In genomic region chr10:107494568-107494967, GRCm38 (mm10) we compare ENCODE assay signal across 10 mouse cellular contexts. TPM values are rescaled to one million over a fixed set of nuclear protein-coding genes. Genes with fewer than 3 reads are reported as not detected.
DNase-seq lines count a peak whose midpoint lies in the region; ATAC-seq and TF ChIP-seq lines count a peak whose summit lies in the region.
"Had no signal": no experiment of that assay in that cellular context is flagged by ENCODE, and none has a peak within 500 bp of the region (broad histone marks: within the 10 kb centered on the region; RNA-seq: fewer than 3 reads in every experiment).

Gene Myf6, minus strand, starts transcription at chr10:107494737.

- H3K4me2 ChIP-seq in lung, embryonic 14.5 days, result peak within 1 kb of the TSS; percentile 68
- H3K4me2 ChIP-seq in limb, embryonic 13.5 days (replicated peaks), result peak within 1 kb of the TSS; percentile 62
- H3K4me2 ChIP-seq in stomach, embryonic 16.5 days (ENCODE audit: low read depth, low read length), result peak within 1 kb of the TSS; percentile 52

- H3K4me3 ChIP-seq in lung, embryonic 14.5 days (ENCODE audit: low read depth, low read length), result peak within 1 kb of the TSS; percentile 29; the same call in 1 of the 2 replicates
- peak within 1 kb of the TSS; percentile 81 for H3K4me3 ChIP-seq in gastrocnemius, adult 2 months
- H3K4me3 ChIP-seq in limb, embryonic 13.5 days, result peak within 1 kb of the TSS; percentile 33
- no peak within 1 kb of the TSS for H3K4me3 ChIP-seq in stomach, embryonic 16.5 days (replicated peaks; ENCODE audit: low read length)
- H3K4me3 ChIP-seq in left cerebral cortex, adult 2 months, result no peak within 1 kb of the TSS

- H3K36me3 ChIP-seq in lung, embryonic 14.5 days (ENCODE audit: insufficient read depth), result no peaks in the 10 kb centered on the region
- no peaks in the 10 kb centered on the region for H3K36me3 ChIP-seq in limb, embryonic 13.5 days
- H3K36me3 ChIP-seq in stomach, embryonic 16.5 days (ENCODE audit: control insufficient read depth, insufficient read depth, low read length), result no peaks in the 10 kb centered on the region
- H3K36me3 ChIP-seq: G1E had no signal

- DNase-seq in lung, embryonic 14.5 days, result no peak
- DNase-seq in lung, postnatal 4 days, result no peak
- peak; percentile 48 for DNase-seq in gastrocnemius, adult 2 months
- DNase-seq in ovary, postnatal 10 days (ENCODE audit: low spot score), result no peak
- DNase-seq in left cerebral cortex, adult 2 months (ENCODE audit: extremely low spot score in 1 of 2, low spot score in 2 of 2), result no peak
- DNase-seq: kidney, postnatal 25 days; spleen, adult 18-20 months had no signal

- intact Hi-C loops in gastrocnemius, adult 2 months (cut with DNase I), result loop anchor here (5.0 kb wide), 1 partner anchor 73 kb away; no protein-coding TSS in a partner anchor
- intact Hi-C loops in left cerebral cortex, adult 2 months (cut with DNase I), result no loop called here

- 82% methylated on average over 6 of the region's 6 CpGs for WGBS in lung, embryonic 14.5 days
- 86% methylated on average over 6 of the region's 6 CpGs for WGBS in limb, embryonic 13.5 days
- WGBS in stomach, embryonic 16.5 days, result 86% methylated on average over 6 of the region's 6 CpGs

- H3K27me3 ChIP-seq in lung, embryonic 14.5 days (ENCODE audit: insufficient read depth, low read length), result no peaks in the 10 kb centered on the region
- H3K27me3 ChIP-seq in limb, embryonic 13.5 days, result no peaks in the 10 kb centered on the region
- H3K27me3 ChIP-seq in stomach, embryonic 16.5 days (ENCODE audit: control insufficient read depth, insufficient read depth, low read length), result no peaks in the 10 kb centered on the region

- H3K27ac ChIP-seq in lung, embryonic 14.5 days (ENCODE audit: low read depth), result no peak within 1 kb of the TSS
- H3K27ac ChIP-seq in gastrocnemius, adult 2 months, result peak within 1 kb of the TSS; percentile 95
- no peak within 1 kb of the TSS for H3K27ac ChIP-seq in limb, embryonic 13.5 days
- no peak within 1 kb of the TSS for H3K27ac ChIP-seq in stomach, embryonic 16.5 days (ENCODE audit: low read length)
- H3K27ac ChIP-seq in left cerebral cortex, adult 2 months, result no peak within 1 kb of the TSS

- no peak for TF ChIP-seq CTCF in lung, embryonic 14.5 days (IDR thresholded peaks at IDR 0.05; ENCODE audit: low read depth)
- no peak for TF ChIP-seq CTCF in gastrocnemius, adult 2 months (IDR thresholded peaks at IDR 0.05)
- TF ChIP-seq CTCF in left cerebral cortex, adult 2 months (IDR thresholded peaks at IDR 0.05), result no peak

- H3K9ac ChIP-seq in lung, embryonic 14.5 days, result peak within 1 kb of the TSS; percentile 41; the same call in 1 of the 2 replicates
- H3K9ac ChIP-seq in limb, embryonic 13.5 days, result no peak within 1 kb of the TSS
- no peak within 1 kb of the TSS for H3K9ac ChIP-seq in stomach, embryonic 16.5 days (ENCODE audit: low read length)

- H3K4me1 ChIP-seq in lung, embryonic 14.5 days (ENCODE audit: insufficient read depth), result no peaks in the 10 kb centered on the region
- H3K4me1 ChIP-seq in limb, embryonic 13.5 days, result peaks cover 11% of the 10 kb centered on the region
- H3K4me1 ChIP-seq in stomach, embryonic 16.5 days (ENCODE audit: control insufficient read depth, insufficient read depth, low read length), result no peaks in the 10 kb centered on the region

- ATAC-seq in lung, embryonic 14.5 days (ENCODE audit: insufficient read depth), result no peak
- no peak for ATAC-seq in limb, embryonic 13.5 days (ENCODE audit: low FRiP score, low read depth)
- no peak for ATAC-seq in stomach, embryonic 16.5 days (ENCODE audit: insufficient read depth, low FRiP score)

- no peaks in the 10 kb centered on the region for H3K9me3 ChIP-seq in lung, embryonic 14.5 days (ENCODE audit: low read depth, low read length)
- no peaks in the 10 kb centered on the region for H3K9me3 ChIP-seq in limb, embryonic 13.5 days
- H3K9me3 ChIP-seq in stomach, embryonic 16.5 days (replicated peaks; ENCODE audit: control insufficient read depth, low read length), result no peaks in the 10 kb centered on the region

RNA-seq across cellular contexts. Expression of gene Myf6, which starts in this region (rescaled TPM):
- 0.14 and 0.24 TPM in 2 replicates for polyA plus RNA-seq in lung, embryonic 14.5 days (2014; fragmentation: Nextera tagmentation; extraction: Ambion mirVana)
- total RNA-seq in gastrocnemius, adult 2 months (2021), result 100 to 1,000 TPM in 1 of 2 experiments, 10 to 100 TPM in 1; 97.3 to 144 TPM
- 1.4 and 2.1 TPM in 2 replicates for polyA plus RNA-seq in limb, embryonic 13.5 days (2015; fragmentation: Nextera tagmentation; extraction: Ambion mirVana)
- polyA plus RNA-seq in stomach, embryonic 16.5 days (2015; fragmentation: Nextera tagmentation; extraction: Ambion mirVana), result 0.24 and 9.4 TPM in 2 replicates
- total RNA-seq in left cerebral cortex, adult 2 months (2021), result not detected
- total RNA-seq: G1E had no signal
- polyA plus RNA-seq: G1E had no signal

Comparison
In these comparisons a context has a peak if more than half of its experiments do, and no peak if none do; other contexts are left out.
1. RNA of gene Myf6 (total RNA-seq): 97.3 to 144 TPM in gastrocnemius, adult 2 months; not detected in left cerebral cortex, adult 2 months; every median in the first group is over 10 times any median in the second.
2. H3K4me3 ChIP-seq: peak in lung, embryonic 14.5 days (single experiment), gastrocnemius, adult 2 months (single experiment) and limb, embryonic 13.5 days (single experiment); none in stomach, embryonic 16.5 days (single experiment) and left cerebral cortex, adult 2 months (single experiment).
3. Peak in every context shown above with its lines, with median percentiles within 50 percentile points of each other: H3K4me2 ChIP-seq.